8 mouse cellular contexts compared by ENCODE assay signal in genomic region chr2:116893316-116893987, GRCm38 (mm10). TPM values are rescaled to one million over a fixed set of nuclear protein-coding genes. Genes with fewer than 3 reads are reported as not detected.
A peak's percentile ranks its signal among the peaks of the same experiment; 100 is the strongest.
DNase-seq lines count a peak whose midpoint lies in the region; ATAC-seq and TF ChIP-seq lines count a peak whose summit lies in the region.
"Had no signal": no experiment of that assay in that cellular context is flagged by ENCODE, and none has a peak within 500 bp of the region (broad histone marks: within the 10 kb centered on the region; RNA-seq: fewer than 3 reads in every experiment).

No protein-coding gene starts in this region.

- no peak overlapping the region for H3K4me3 ChIP-seq in liver, embryonic 12.5 days
- H3K4me3 ChIP-seq in forebrain, embryonic 15.5 days, result peak overlapping the region; percentile 34; the same call in 1 of the 2 replicates
- H3K4me3 ChIP-seq in limb, embryonic 11.5 days (ENCODE audit: low read depth, low read length), result no peak overlapping the region
- H3K4me3 ChIP-seq in stomach, embryonic 15.5 days (replicated peaks), result peak overlapping the region; percentile 27
- H3K4me3 ChIP-seq in left cerebral cortex, adult 2 months, result no peak overlapping the region

- 39% methylated on average over 13 of the region's 14 CpGs for WGBS in liver, embryonic 12.5 days (ENCODE audit: insufficient replicate concordance)
- 32% methylated on average over 14 of the region's 14 CpGs for WGBS in forebrain, embryonic 15.5 days
- 37% methylated on average over 14 of the region's 14 CpGs for WGBS in limb, embryonic 11.5 days
- 18% methylated on average over 14 of the region's 14 CpGs for WGBS in stomach, embryonic 15.5 days

- no peak for TF ChIP-seq CTCF in left cerebral cortex, adult 2 months (IDR thresholded peaks at IDR 0.05)

- intact Hi-C loops in left cerebral cortex, adult 2 months (cut with DNase I), result no loop called here

- H3K9ac ChIP-seq in liver, embryonic 12.5 days, result no peak overlapping the region
- no peak overlapping the region for H3K9ac ChIP-seq in forebrain, embryonic 15.5 days (replicated peaks)
- H3K9ac ChIP-seq in limb, embryonic 11.5 days (ENCODE audit: low read length), result no peak overlapping the region
- no peak overlapping the region for H3K9ac ChIP-seq in stomach, embryonic 15.5 days

- no peak for ATAC-seq in liver, embryonic 12.5 days
- ATAC-seq in forebrain, embryonic 15.5 days (replicated peaks), result peak; percentile 47
- peak; percentile 57; the same call in 1 of the 2 replicates for ATAC-seq in limb, embryonic 11.5 days (ENCODE audit: insufficient number of reproducible peaks, low FRiP score, low TSS enrichment, low read depth)
- ATAC-seq in stomach, embryonic 15.5 days (ENCODE audit: insufficient read depth, low FRiP score, low read depth), result no peak

- H3K27ac ChIP-seq in liver, embryonic 12.5 days, result no peak overlapping the region
- no peak overlapping the region for H3K27ac ChIP-seq in forebrain, embryonic 15.5 days (replicated peaks)
- H3K27ac ChIP-seq in limb, embryonic 11.5 days (replicated peaks; ENCODE audit: low read depth, low read length), result no peak overlapping the region
- H3K27ac ChIP-seq in stomach, embryonic 15.5 days, result no peak overlapping the region
- no peak overlapping the region for H3K27ac ChIP-seq in left cerebral cortex, adult 2 months

- DNase-seq in liver (no peak), MN1 (ENCODE audit: low spot score) (no peak)
- no peak for DNase-seq in limb, embryonic 11.5 days (ENCODE audit: low spot score)
- DNase-seq in left cerebral cortex, adult 2 months (ENCODE audit: extremely low spot score in 1 of 2, low spot score in 2 of 2), result no peak

- H3K4me2 ChIP-seq in liver, embryonic 12.5 days, result peak overlapping the region; percentile 45
- H3K4me2 ChIP-seq in forebrain, embryonic 15.5 days (replicated peaks), result peak overlapping the region; percentile 71
- H3K4me2 ChIP-seq in limb, embryonic 11.5 days (ENCODE audit: low read depth, severe bottlenecking), result peak overlapping the region; percentile 57; the same call in 1 of the 2 replicates
- peak overlapping the region; percentile 70 for H3K4me2 ChIP-seq in stomach, embryonic 15.5 days

- H3K9me3 ChIP-seq in liver, embryonic 12.5 days (replicated peaks), result no peaks in the 10 kb centered on the region
- H3K9me3 ChIP-seq in forebrain, embryonic 15.5 days, result no peaks in the 10 kb centered on the region
- H3K9me3 ChIP-seq in limb, embryonic 11.5 days (ENCODE audit: control insufficient read depth, low read length), result no peaks in the 10 kb centered on the region
- no peaks in the 10 kb centered on the region for H3K9me3 ChIP-seq in stomach, embryonic 15.5 days
- H3K9me3 ChIP-seq: G1E had no signal

- H3K4me1 ChIP-seq in liver, embryonic 12.5 days, result no peaks in the 10 kb centered on the region
- peaks cover 6% of the 10 kb centered on the region; the same call in 1 of the 2 replicates for H3K4me1 ChIP-seq in forebrain, embryonic 15.5 days
- H3K4me1 ChIP-seq in limb, embryonic 11.5 days (ENCODE audit: control insufficient read depth, insufficient read depth, low read length), result 0 out of 2 replicates have a peak, but pooled peaks cover 2% of the 10 kb centered on the region
- H3K4me1 ChIP-seq in stomach, embryonic 15.5 days, result peaks cover 4% of the 10 kb centered on the region; the same call in 1 of the 2 replicates

- no peaks in the 10 kb centered on the region; the same call in 1 of the 2 replicates for H3K27me3 ChIP-seq in liver, embryonic 12.5 days (replicated peaks)
- H3K27me3 ChIP-seq in forebrain, embryonic 15.5 days, result no peaks in the 10 kb centered on the region
- H3K27me3 ChIP-seq in limb, embryonic 11.5 days (ENCODE audit: control insufficient read depth, insufficient read depth, low read length), result no peaks in the 10 kb centered on the region
- H3K27me3 ChIP-seq in stomach, embryonic 15.5 days (replicated peaks), result no peaks in the 10 kb centered on the region

- H3K36me3 ChIP-seq in liver, embryonic 12.5 days, result no peaks in the 10 kb centered on the region
- no peaks in the 10 kb centered on the region for H3K36me3 ChIP-seq in forebrain, embryonic 15.5 days
- no peaks in the 10 kb centered on the region for H3K36me3 ChIP-seq in limb, embryonic 11.5 days (ENCODE audit: control insufficient read depth, insufficient read depth, low read length)
- H3K36me3 ChIP-seq in stomach, embryonic 15.5 days, result no peaks in the 10 kb centered on the region
- H3K36me3 ChIP-seq: G1E had no signal

RNA-seq across cellular contexts. Expression of gene Tmco5, which starts 15.0 kb away (rescaled TPM):
- not detected in 2 replicates for polyA plus RNA-seq in liver, embryonic 12.5 days (2016; fragmentation: Nextera tagmentation; extraction: Ambion mirVana)
- polyA plus RNA-seq in forebrain, embryonic 15.5 days (2015; fragmentation: Nextera tagmentation; extraction: Ambion mirVana), result not detected in 2 replicates
- not detected in 2 replicates for polyA plus RNA-seq in limb, embryonic 11.5 days (2014; fragmentation: Nextera tagmentation; extraction: Ambion mirVana)
- not detected in 2 replicates for polyA plus RNA-seq in stomach, embryonic 15.5 days (2015; fragmentation: Nextera tagmentation; extraction: Ambion mirVana)
- total RNA-seq in left cerebral cortex, adult 2 months (2021), result 1 to 10 TPM; 4.1 to 4.2 TPM
- total RNA-seq: G1E had no signal
- polyA plus RNA-seq: G1E had no signal

Comparison
In these comparisons a context has a peak if more than half of its experiments do, and no peak if none do; other contexts are left out.
1. ATAC-seq: peak in forebrain, embryonic 15.5 days (single experiment) and limb, embryonic 11.5 days (single experiment); none in liver, embryonic 12.5 days (single experiment) and stomach, embryonic 15.5 days (single experiment).
2. H3K4me3 ChIP-seq: peak in forebrain, embryonic 15.5 days (single experiment) and stomach, embryonic 15.5 days (single experiment); none in liver, embryonic 12.5 days (single experiment), limb, embryonic 11.5 days (single experiment) and left cerebral cortex, adult 2 months (single experiment).
3. Peak in every context shown above with its lines, with median percentiles within 50 percentile points of each other: H3K4me2 ChIP-seq.